In the genomic region with DNA sequence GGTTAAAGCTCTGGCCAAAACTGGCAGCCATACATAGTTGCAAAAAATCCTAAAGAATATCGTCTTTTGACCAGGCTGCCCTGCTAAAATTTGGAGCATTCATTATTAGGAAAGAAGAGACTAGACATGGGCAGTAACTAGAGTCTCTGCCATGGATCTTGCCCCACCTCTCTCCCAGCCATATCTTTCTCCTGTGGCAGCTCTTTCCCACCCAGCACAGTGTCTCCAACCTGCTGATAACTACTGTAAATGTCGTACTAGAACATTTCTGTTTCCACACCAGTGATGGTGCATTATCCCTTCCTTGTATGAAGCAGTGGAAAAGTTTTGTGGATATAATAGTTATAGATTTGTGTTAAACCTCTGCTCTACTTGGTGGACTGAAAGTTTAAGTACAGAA, we compare ENCODE assay signal across 25 mouse cellular contexts.
"Had no signal": no experiment of that assay in that cellular context is flagged by ENCODE, and none has a peak within 500 bp of the region (broad histone marks: within the 10 kb centered on the region; RNA-seq: fewer than 3 reads in every experiment).

No protein-coding gene starts in this region.

- H3K27ac ChIP-seq: gastrocnemius, adult 2 months; heart, embryonic 10.5 days; hindbrain, embryonic 10.5 days; hindbrain, embryonic 12.5 days; hindbrain, embryonic 14.5 days; intestine, embryonic 15.5 days; layer of hippocampus, adult 2 months; limb, embryonic 13.5 days; limb, embryonic 15.5 days; liver, embryonic 14.5 days had no signal

- H3K9me3 ChIP-seq: heart, embryonic 10.5 days; heart, embryonic 12.5 days; hindbrain, embryonic 10.5 days; hindbrain, embryonic 12.5 days; intestine, embryonic 15.5 days; limb, embryonic 13.5 days; limb, embryonic 15.5 days had no signal

- ATAC-seq: hindbrain, embryonic 16.5 days; inflammation-experienced regulatory T-cells, adult 6 months; intestine, embryonic 15.5 days; intestine, postnatal 0 days had no signal

- DNase-seq: gastrocnemius, adult 2 months; gastrocnemius, postnatal 10 days; gastrocnemius, postnatal 25 days; heart, adult 18-20 months; heart, postnatal 10 days; heart, postnatal 4 days; kidney, adult 18-20 months; kidney, adult 8-10 months; kidney, postnatal 10 days; kidney, postnatal 25 days; kidney, postnatal 4 days; left cerebral cortex, postnatal 4 days had no signal

- H3K4me3 ChIP-seq: gastrocnemius, adult 2 months; heart, embryonic 10.5 days; heart, embryonic 12.5 days; hindbrain, embryonic 10.5 days; hindbrain, embryonic 12.5 days; intestine, embryonic 15.5 days; layer of hippocampus, adult 2 months; limb, embryonic 13.5 days; limb, embryonic 15.5 days had no signal

- H3K36me3 ChIP-seq: heart, embryonic 10.5 days; heart, embryonic 12.5 days; hindbrain, embryonic 12.5 days; intestine, embryonic 15.5 days had no signal

- H3K9ac ChIP-seq: heart, embryonic 12.5 days; hindbrain, embryonic 12.5 days; hindbrain, embryonic 14.5 days; intestine, embryonic 15.5 days; limb, embryonic 13.5 days; limb, embryonic 15.5 days; liver, embryonic 14.5 days had no signal

- H3K27me3 ChIP-seq: heart, embryonic 12.5 days; hindbrain, embryonic 12.5 days; intestine, embryonic 15.5 days; limb, embryonic 13.5 days; limb, embryonic 15.5 days had no signal

- H3K4me2 ChIP-seq: heart, embryonic 12.5 days; hindbrain, embryonic 12.5 days; hindbrain, embryonic 14.5 days; intestine, embryonic 15.5 days; limb, embryonic 13.5 days; limb, embryonic 15.5 days had no signal

- H3K4me1 ChIP-seq: hindbrain, embryonic 10.5 days; hindbrain, embryonic 12.5 days; intestine, embryonic 15.5 days; limb, embryonic 13.5 days; limb, embryonic 15.5 days had no signal
